Mouse (Mus musculus) lung, adult 2 months (tissue): Measurements from ENCODE around the gene Dcaf12.

ENCODE experiments used
- CTCF ChIP-seq: fragments of 200-500 bp; IDR thresholded peaks from 2 replicates; pipeline ENCODE4 v1.5.1; 2011; ENCODE audit warnings: mild to moderate bottlenecking, low read length, control low read depth; ENCODE audit not compliant: insufficient read depth
- POLR2A ChIP-seq: fragments of 200-500 bp; IDR thresholded peaks from 2 replicates; pipeline ENCODE4 v1.6.1; 2011; ENCODE audit warnings: low read depth, mild to moderate bottlenecking, control low read depth, low read length, borderline replicate concordance; ENCODE audit errors: extremely low read depth

DNA sequence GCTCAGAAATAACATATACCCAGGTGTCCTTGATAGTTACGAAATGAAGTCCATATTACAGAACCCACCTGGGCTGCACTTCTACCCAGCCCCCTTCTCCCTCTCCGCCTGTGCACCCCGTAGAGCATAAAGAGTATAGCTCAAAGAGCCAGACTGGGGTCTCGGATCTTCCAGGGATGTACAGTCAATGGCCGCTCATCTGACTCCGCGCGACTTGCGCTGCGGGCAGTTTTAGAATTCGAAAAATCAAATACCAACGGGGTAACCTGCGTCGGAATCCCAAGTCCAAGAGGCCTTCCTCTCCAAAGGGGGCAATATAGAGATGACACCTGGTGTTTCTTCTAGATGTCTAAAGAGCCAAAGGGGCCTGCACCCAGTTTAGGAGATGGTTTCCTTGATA is 967 bp downstream of the Dcaf12 start:
- TF ChIP-seq CTCF (no peak), POLR2A (no peak)
